Mouse (Mus musculus): ENCODE measurements around the gene Ccdc88c. TPM values are rescaled to one million over a fixed set of nuclear protein-coding genes. Genes with fewer than 3 reads are reported as not detected.

The Ccdc88c gene
- polyA plus RNA-seq, 1 experiment from 2014 or later = 15.3 TPM

DNA sequence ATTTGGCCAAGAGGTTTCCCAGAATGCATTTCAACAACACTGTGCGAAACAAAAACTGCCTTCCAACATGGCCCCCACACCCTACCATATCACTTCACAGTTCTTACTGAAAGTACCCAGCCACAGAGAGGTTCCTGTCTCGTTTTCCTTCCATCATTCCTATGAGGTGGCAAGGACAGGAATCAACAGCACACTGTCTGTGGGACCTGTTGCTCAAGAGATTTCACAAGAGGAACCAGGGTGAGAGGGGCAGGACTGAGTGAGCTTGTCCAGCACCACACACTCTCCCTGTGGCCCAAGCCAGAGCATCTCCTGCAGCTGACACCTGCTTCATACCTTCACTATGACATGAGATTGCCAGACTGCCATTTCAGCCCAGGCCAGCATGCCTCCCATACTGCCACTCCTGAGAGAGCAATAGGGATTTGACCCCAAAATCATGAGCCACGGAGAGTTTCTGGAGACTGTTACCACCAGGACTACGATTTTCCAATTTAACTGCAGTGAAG is 39.0 kb downstream of the Ccdc88c start:
- Histone ChIP-seq H3K4me1 (ENCODE audit: insufficient read depth) (no peaks in the 10 kb centered on the region), H3K36me3 (ENCODE audit: insufficient read depth) (no peaks in the 10 kb centered on the region), H3K4me2 (no peak overlapping the region), H3K4me3 (ENCODE audit: low read depth, low read length) (no peak overlapping the region), H3K27me3 (ENCODE audit: insufficient read depth, low read length) (no peaks in the 10 kb centered on the region), H3K27ac (ENCODE audit: low read depth) (no peak overlapping the region), H3K9ac (no peak overlapping the region), H3K9me3 (ENCODE audit: low read depth, low read length) (no peaks in the 10 kb centered on the region)
- no peak for TF ChIP-seq CTCF (IDR thresholded peaks at IDR 0.05; ENCODE audit: low read depth)
- WGBS = 56% methylated on average over 4 of the region's 4 CpGs
- no peak for ATAC-seq (ENCODE audit: insufficient read depth)
- DNase-seq = no peak

DNA sequence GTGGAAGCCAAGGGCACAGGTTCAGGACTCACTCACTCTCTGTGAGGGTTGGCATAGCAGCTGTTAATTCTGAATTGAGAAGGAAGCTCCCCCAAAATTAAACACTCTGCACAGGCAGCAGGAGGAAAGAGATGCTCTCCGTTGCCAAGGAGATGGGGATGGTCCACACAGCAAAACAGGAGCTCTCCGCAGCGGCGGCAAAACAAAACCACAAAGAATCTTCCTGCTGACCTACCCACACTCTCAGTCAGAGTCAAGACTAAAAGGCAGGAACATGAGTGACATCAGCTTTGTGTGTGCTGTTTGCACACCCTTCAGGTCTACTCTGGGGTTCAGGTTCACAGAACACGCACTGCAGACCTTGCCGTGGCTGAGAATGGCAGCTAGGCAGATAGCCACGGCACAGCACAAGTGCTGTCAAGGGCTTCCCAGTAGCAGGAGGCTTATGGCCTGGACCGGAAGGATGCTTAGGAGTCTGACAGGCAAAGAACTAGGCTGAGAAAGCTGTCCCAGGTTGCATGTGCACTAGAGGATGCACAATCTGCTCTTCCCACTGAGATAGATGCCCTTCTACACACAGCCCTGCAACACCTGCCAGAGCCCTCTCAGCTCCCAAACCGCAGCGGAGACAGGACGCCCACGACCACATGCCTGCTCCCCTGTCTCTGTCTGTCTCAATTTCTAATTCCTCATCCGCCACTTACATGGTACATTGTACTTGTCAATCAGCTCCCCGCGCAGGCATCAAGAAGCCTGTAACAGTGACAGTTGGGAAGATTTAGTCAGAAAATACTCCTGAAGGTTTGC is 40.3 kb downstream of the Ccdc88c start:
- Histone ChIP-seq H3K9ac (no peak overlapping the region), H3K4me1 (ENCODE audit: insufficient read depth) (no peaks in the 10 kb centered on the region), H3K4me3 (ENCODE audit: low read depth, low read length) (no peak overlapping the region), H3K27ac (ENCODE audit: low read depth) (no peak overlapping the region), H3K27me3 (ENCODE audit: insufficient read depth, low read length) (no peaks in the 10 kb centered on the region), H3K9me3 (ENCODE audit: low read depth, low read length) (no peaks in the 10 kb centered on the region), H3K4me2 (no peak overlapping the region), H3K36me3 (ENCODE audit: insufficient read depth) (no peaks in the 10 kb centered on the region)
- TF ChIP-seq CTCF (IDR thresholded peaks at IDR 0.05; ENCODE audit: low read depth) = no peak
- 68% methylated on average over 15 of the region's 15 CpGs for WGBS
- DNase-seq (no peak), ATAC-seq (ENCODE audit: insufficient read depth) (no peak)

DNA sequence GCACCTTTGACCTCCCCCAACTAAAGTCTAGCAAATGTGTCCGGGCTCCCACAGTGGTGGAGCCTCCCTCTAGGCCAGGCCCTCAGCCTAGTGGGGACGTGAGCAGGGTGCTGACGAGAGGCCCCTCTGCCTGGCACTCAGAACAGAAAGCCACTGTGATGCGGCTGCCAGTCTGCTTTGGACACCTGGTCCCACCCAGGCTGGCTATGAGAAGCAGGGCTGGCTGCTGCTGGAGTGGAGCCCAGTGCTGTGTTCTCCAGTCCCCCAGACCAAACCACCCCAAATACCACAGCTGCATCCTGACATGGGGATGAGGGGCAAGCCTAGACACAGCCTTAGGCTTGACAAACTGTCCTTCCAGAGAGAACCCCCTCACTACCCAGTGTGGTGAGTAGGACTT is 42.4 kb downstream of the Ccdc88c start:
- Histone ChIP-seq H3K9me3 (ENCODE audit: low read depth, low read length) (no peaks in the 10 kb centered on the region), H3K4me3 (ENCODE audit: low read depth, low read length) (no peak overlapping the region), H3K4me1 (ENCODE audit: insufficient read depth) (no peaks in the 10 kb centered on the region), H3K27me3 (ENCODE audit: insufficient read depth, low read length) (no peaks in the 10 kb centered on the region), H3K36me3 (ENCODE audit: insufficient read depth) (no peaks in the 10 kb centered on the region), H3K4me2 (no peak overlapping the region), H3K9ac (no peak overlapping the region), H3K27ac (ENCODE audit: low read depth) (no peak overlapping the region)
- DNase-seq (no peak), ATAC-seq (ENCODE audit: insufficient read depth) (no peak)
- TF ChIP-seq CTCF (IDR thresholded peaks at IDR 0.05; ENCODE audit: low read depth) = no peak
- WGBS = 66% methylated on average over 4 of the region's 4 CpGs

DNA sequence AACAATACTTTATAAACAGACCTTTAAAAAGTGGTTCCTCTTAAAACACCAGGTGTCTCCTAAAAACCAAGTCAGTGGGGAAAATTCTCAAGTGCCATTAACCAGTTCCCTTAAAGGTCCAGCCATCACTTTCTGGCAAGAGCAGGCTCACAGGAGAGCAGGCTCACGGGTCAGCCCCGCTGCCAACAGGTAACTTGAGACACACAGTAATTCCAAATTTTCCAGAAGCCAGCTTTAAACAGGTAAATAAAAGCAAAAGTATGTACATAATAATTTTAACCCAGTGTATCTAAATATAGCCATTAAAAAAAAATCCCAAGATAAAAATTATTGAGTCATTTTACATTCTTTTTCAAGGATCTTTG is 43.1 kb downstream of the Ccdc88c start:
- H3K4me1 ChIP-seq (ENCODE audit: insufficient read depth) = no peaks in the 10 kb centered on the region
- ATAC-seq (ENCODE audit: insufficient read depth) (no peak), DNase-seq (no peak)
- TF ChIP-seq CTCF (IDR thresholded peaks at IDR 0.05; ENCODE audit: low read depth) = no peak
- H3K27me3 ChIP-seq (ENCODE audit: insufficient read depth, low read length) = no peaks in the 10 kb centered on the region
- no peaks in the 10 kb centered on the region for H3K36me3 ChIP-seq (ENCODE audit: insufficient read depth)
- no peak overlapping the region for H3K4me2 ChIP-seq
- WGBS = 75% methylated on average over 2 of the region's 2 CpGs
- no peak overlapping the region for H3K9ac ChIP-seq
- H3K4me3 ChIP-seq (ENCODE audit: low read depth, low read length) = no peak overlapping the region
- no peaks in the 10 kb centered on the region for H3K9me3 ChIP-seq (ENCODE audit: low read depth, low read length)
- no peak overlapping the region for H3K27ac ChIP-seq (ENCODE audit: low read depth)

DNA sequence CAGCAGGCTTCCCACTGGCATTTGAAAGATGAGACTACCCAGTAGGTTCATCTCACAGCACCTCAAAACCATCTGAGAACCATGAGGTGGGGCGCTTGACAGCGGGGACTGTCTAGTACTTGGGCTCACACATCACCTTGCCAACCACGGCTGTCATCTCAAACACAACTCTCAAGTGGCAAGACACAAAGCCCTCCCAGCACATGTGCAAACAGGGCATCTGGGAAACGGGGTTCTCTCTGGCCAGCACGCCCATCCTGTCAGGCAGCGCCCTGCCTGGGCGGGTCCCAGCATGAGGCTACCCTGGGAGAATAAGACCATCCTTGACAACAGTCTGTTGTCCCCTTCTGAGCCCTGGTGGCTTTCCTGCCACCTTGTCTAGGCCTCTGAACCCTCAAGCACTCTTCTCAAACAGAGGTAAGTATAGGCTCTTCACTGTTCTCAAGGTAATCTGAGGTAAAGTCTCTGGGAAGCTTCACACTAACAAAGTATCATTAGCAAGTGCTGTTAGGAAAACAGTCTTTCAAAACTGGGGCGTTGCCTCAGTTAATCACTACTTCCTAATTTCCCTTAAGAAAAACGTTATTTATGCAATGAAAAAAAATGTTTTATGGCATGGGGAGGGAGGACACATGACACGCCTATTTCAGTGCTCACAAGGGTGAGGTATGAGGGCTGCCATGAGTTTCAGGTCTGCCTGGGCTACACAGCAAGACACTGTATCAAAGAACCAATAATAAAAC is 43.6 kb downstream of the Ccdc88c start:
- Histone ChIP-seq H3K9me3 (ENCODE audit: low read depth, low read length) (no peaks in the 10 kb centered on the region), H3K9ac (no peak overlapping the region), H3K27ac (ENCODE audit: low read depth) (no peak overlapping the region), H3K36me3 (ENCODE audit: insufficient read depth) (no peaks in the 10 kb centered on the region), H3K4me1 (ENCODE audit: insufficient read depth) (no peaks in the 10 kb centered on the region), H3K4me2 (no peak overlapping the region), H3K27me3 (ENCODE audit: insufficient read depth, low read length) (no peaks in the 10 kb centered on the region), H3K4me3 (ENCODE audit: low read depth, low read length) (no peak overlapping the region)
- WGBS = 70% methylated on average over 10 of the region's 10 CpGs
- TF ChIP-seq CTCF (IDR thresholded peaks at IDR 0.05; ENCODE audit: low read depth) = no peak
- no peak for DNase-seq
- ATAC-seq (ENCODE audit: insufficient read depth) = no peak

DNA sequence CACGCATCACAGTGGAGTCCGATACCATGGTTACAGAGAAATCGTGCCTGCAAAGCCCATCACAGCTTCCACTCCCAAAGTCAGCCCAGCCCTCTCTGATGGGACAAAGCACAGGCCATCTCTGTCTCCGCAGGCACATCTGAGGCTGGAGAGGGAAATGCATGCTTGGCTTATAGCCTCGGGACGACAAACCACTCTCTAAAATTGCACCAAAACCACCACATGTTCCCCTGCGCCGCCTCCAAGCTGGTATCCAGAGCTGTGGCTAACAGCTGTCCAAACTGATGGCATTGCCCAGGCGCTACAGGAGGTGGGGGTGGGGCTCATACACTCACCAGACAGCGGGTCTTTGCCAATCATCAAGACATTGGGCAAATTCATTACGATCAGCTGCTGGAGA is 45.3 kb downstream of the Ccdc88c start:
- H3K4me2 ChIP-seq = no peak overlapping the region
- H3K9me3 ChIP-seq (ENCODE audit: low read depth, low read length) = no peaks in the 10 kb centered on the region
- 81% methylated on average over 11 of the region's 11 CpGs for WGBS
- H3K9ac ChIP-seq = no peak overlapping the region
- H3K27me3 ChIP-seq (ENCODE audit: insufficient read depth, low read length) = no peaks in the 10 kb centered on the region
- no peak for TF ChIP-seq CTCF (IDR thresholded peaks at IDR 0.05; ENCODE audit: low read depth)
- no peak overlapping the region for H3K4me3 ChIP-seq (ENCODE audit: low read depth, low read length)
- H3K27ac ChIP-seq (ENCODE audit: low read depth) = no peak overlapping the region
- ATAC-seq (ENCODE audit: insufficient read depth) (no peak), DNase-seq (no peak)
- H3K36me3 ChIP-seq (ENCODE audit: insufficient read depth) = no peaks in the 10 kb centered on the region
- no peaks in the 10 kb centered on the region for H3K4me1 ChIP-seq (ENCODE audit: insufficient read depth)

DNA sequence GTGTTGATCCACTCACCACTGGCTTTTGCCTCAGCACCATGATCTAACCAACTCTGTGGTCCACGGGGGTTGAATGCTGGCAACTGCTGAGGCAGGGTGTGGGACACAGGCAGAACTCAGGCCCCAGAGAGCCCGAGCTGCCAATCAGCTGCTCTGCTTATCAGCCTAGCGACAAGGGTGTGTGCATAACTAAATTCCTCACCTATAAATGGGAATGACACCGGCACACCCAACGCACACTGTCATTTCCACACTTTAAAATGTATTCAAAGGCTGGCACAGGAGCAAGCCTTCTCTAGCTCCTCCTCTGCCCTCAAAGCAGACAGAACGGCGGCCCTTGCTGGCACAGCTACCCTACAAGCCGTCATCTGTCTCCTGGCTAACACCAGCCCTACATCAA is 46.6 kb downstream of the Ccdc88c start:
- Histone ChIP-seq H3K4me3 (ENCODE audit: low read depth, low read length) (no peak overlapping the region), H3K9ac (no peak overlapping the region), H3K36me3 (ENCODE audit: insufficient read depth) (no peaks in the 10 kb centered on the region), H3K4me2 (no peak overlapping the region), H3K27ac (ENCODE audit: low read depth) (no peak overlapping the region), H3K9me3 (ENCODE audit: low read depth, low read length) (no peaks in the 10 kb centered on the region), H3K4me1 (ENCODE audit: insufficient read depth) (no peaks in the 10 kb centered on the region), H3K27me3 (ENCODE audit: insufficient read depth, low read length) (no peaks in the 10 kb centered on the region)
- ATAC-seq (ENCODE audit: insufficient read depth) (no peak), DNase-seq (no peak)
- 50% methylated on average over 8 of the region's 8 CpGs for WGBS
- no peak for TF ChIP-seq CTCF (IDR thresholded peaks at IDR 0.05; ENCODE audit: low read depth)

All from lung, embryonic 14.5 days (tissue).